Mouse (Mus musculus) ES-Bruce4 (cell line): ENCODE data around the gene Ppp1r14d. TPM values are rescaled to one million over a fixed set of nuclear protein-coding genes. Genes with fewer than 3 reads are reported as not detected.

Experiments
- H3K27ac ChIP-seq: 2 replicates; pipeline ENCODE4 v1.5.1; 2012; ENCODE audit warnings: low read length, inconsistent platforms; ENCODE audit not compliant: insufficient read depth
- H3K27me3 ChIP-seq: 2 replicates; pipeline ENCODE4 v1.6.1; 2012; ENCODE audit warnings: mild to moderate bottlenecking, low read length, inconsistent platforms; ENCODE audit not compliant: control insufficient read depth, poor library complexity, insufficient read depth, severe bottlenecking
- H3K36me3 ChIP-seq: 2 replicates; pipeline ENCODE4 v1.6.1; 2012; ENCODE audit warnings: inconsistent platforms, mild to moderate bottlenecking, low read length, moderate library complexity; ENCODE audit not compliant: control insufficient read depth, poor library complexity, insufficient read depth, severe bottlenecking
- H3K4me1 ChIP-seq: one replicate; pipeline ENCODE4 v1.8.1; 2011; ENCODE audit warnings: low read length; ENCODE audit not compliant: control insufficient read depth, insufficient read depth
- H3K4me3 ChIP-seq: 2 replicates; pipeline ENCODE4 v1.5.1; 2011; ENCODE audit warnings: low read depth, mild to moderate bottlenecking, low read length
- H3K9ac ChIP-seq: 2 replicates; pipeline ENCODE4 v1.6.1; 2012; ENCODE audit warnings: low read depth, mild to moderate bottlenecking, inconsistent platforms; ENCODE audit not compliant: poor library complexity, severe bottlenecking
- H3K9me3 ChIP-seq: replicated peaks from 2 replicates; pipeline ENCODE4 v1.6.1; 2012; ENCODE audit warnings: mild to moderate bottlenecking, low read length, inconsistent platforms; ENCODE audit not compliant: control insufficient read depth, poor library complexity, insufficient read depth, severe bottlenecking
- CTCF ChIP-seq: IDR thresholded peaks from one replicate; pipeline ENCODE4 v1.8.1; 2011; ENCODE audit warnings: low read depth, low read length
- EP300 ChIP-seq: IDR thresholded peaks from 2 replicates; pipeline ENCODE4 v1.6.1; 2011; ENCODE audit warnings: low read depth, low read length; ENCODE audit not compliant: insufficient read depth
- POLR2A ChIP-seq: IDR thresholded peaks from one replicate; pipeline ENCODE4 v1.8.1; 2011; ENCODE audit warnings: low read length; ENCODE audit not compliant: insufficient read depth
- polyA plus RNA-seq: library from polyadenylated mRNA; stranded (reverse); fragments of >200 nt; gene quantifications from 2 replicates; pipeline ENCODE4 v1.2.4, GENCODE M21; 2011; ENCODE audit warnings: low read depth; ENCODE audit not compliant: missing spikeins, insufficient read depth, insufficient read length

Gene Ppp1r14d
- polyA plus RNA-seq, 1 experiment = not detected

DNA sequence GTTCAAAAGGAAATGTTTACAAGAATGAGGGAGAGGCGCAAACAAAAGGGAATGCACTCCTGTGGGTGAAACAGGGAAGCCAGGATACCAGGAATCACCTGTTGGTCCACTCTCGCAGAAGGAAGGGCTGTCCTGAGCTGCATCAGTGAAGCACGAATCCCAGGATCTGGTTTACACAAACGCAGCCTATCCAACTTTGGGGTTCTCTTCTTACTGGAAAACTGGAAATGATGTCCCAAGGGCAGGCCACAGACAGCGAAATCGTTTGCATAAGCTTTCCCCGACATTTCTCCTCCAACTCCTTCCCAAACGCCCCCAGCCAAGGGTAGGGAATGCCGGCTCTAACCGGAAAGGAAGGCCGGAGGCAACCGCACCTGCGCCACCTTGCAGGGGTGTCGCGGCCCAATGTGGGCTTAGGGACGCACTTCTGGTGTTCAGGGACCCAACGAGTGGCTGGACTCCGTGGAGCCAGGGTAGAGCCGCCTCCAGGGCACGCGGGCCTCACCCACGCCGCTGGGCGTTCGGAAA is 7.0 kb upstream of the Ppp1r14d start:
- TF ChIP-seq EP300 (peak; percentile 80; the same call in 1 of the 2 replicates), CTCF (no peak), POLR2A (no peak)
- peak overlapping the region; percentile 90 for H3K4me3 ChIP-seq
- H3K9ac ChIP-seq = peak overlapping the region; percentile 78
- no peaks in the 10 kb centered on the region for H3K27me3 ChIP-seq
- H3K4me1 ChIP-seq = peaks cover 6% of the 10 kb centered on the region
- peak overlapping the region; percentile 44 for H3K27ac ChIP-seq
- no peaks in the 10 kb centered on the region for H3K9me3 ChIP-seq
- H3K36me3 ChIP-seq = no peaks in the 10 kb centered on the region

- Histone ChIP-seq H3K36me3 (no peaks in the 10 kb centered on the region), H3K4me3 (peak overlapping the region; percentile 90), H3K27me3 (no peaks in the 10 kb centered on the region), H3K27ac (no peak overlapping the region), H3K9ac (peak overlapping the region; percentile 25), H3K4me1 (peaks cover 2% of the 10 kb centered on the region), H3K9me3 (no peaks in the 10 kb centered on the region)
- TF ChIP-seq CTCF (no peak), POLR2A (no peak), EP300 (no peak)
These were observed 20.6 kb downstream of the Ppp1r14d start for GRCm38 (mm10) chr2:119209176-119209507.

DNA sequence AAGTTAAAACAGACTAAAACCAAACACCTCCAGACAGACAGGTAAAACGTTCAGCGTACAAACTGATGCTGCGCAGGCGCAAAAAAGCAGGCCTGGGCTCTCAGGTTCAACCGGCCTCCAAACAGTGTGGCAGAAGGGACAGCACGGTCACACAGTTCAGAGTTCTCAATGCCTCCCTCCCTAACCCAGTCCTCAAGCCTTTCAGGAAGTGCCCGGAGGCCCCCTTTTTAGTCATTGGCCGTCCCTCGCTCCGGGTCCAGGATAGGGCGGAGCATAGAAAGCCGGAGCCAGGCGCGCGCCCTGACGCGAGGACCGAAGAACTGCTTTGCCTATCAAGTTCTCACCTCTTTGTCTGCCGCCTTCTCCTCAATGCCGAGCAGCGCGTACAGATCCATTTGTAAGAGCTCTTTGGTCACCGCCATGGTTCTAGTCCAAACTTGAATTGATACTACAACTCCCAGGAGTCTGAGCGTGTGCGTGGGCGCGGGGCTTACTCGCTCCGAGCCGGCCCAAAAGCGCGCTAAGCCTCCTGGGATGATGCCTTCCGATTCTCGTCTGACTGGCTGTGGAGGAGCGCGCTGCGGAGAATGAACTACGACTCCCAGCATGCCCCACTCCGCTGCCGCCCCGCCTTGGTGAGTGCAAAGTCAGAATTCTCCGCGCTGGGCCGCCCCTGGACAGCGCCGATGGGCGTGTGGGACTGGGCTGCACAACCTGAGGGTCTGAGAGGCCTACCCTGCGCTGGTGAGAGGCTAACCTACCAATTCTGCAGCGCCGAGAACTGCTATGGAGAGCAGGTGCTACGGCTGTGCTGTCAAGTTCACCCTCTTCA is 21.1 kb downstream of the Ppp1r14d start, which contains the start of the genes Zfyve19 and Dnajc17:
Zfyve19 (plus strand) TSS at position 274 of the 832 bp plus-strand sequence.
Dnajc17 (minus strand) TSS at position 452 of the 832 bp plus-strand sequence.
- H3K27ac ChIP-seq = peak within 1 kb of the TSS; percentile 10
- TF ChIP-seq CTCF = no peak
- TF ChIP-seq POLR2A = no peak
- no peak for TF ChIP-seq EP300
- peaks cover 2% of the 10 kb centered on the region for H3K4me1 ChIP-seq
- no peaks in the 10 kb centered on the region for H3K27me3 ChIP-seq
- H3K4me3 ChIP-seq = peak within 1 kb of the TSS; percentile 90
- no peaks in the 10 kb centered on the region for H3K9me3 ChIP-seq
- no peaks in the 10 kb centered on the region for H3K36me3 ChIP-seq
- peak within 1 kb of the TSS; percentile 44 for H3K9ac ChIP-seq

- TF ChIP-seq POLR2A (no peak), EP300 (no peak), CTCF (no peak)
- Histone ChIP-seq H3K9ac (peak overlapping the region; percentile 44), H3K4me3 (peak overlapping the region; percentile 90), H3K36me3 (no peaks in the 10 kb centered on the region), H3K4me1 (peaks cover 2% of the 10 kb centered on the region), H3K9me3 (no peaks in the 10 kb centered on the region), H3K27ac (peak overlapping the region; percentile 10; the same call in 1 of the 2 replicates), H3K27me3 (no peaks in the 10 kb centered on the region)
These were observed 21.8 kb downstream of the Ppp1r14d start for GRCm38 (mm10) chr2:119207961-119208343.

DNA sequence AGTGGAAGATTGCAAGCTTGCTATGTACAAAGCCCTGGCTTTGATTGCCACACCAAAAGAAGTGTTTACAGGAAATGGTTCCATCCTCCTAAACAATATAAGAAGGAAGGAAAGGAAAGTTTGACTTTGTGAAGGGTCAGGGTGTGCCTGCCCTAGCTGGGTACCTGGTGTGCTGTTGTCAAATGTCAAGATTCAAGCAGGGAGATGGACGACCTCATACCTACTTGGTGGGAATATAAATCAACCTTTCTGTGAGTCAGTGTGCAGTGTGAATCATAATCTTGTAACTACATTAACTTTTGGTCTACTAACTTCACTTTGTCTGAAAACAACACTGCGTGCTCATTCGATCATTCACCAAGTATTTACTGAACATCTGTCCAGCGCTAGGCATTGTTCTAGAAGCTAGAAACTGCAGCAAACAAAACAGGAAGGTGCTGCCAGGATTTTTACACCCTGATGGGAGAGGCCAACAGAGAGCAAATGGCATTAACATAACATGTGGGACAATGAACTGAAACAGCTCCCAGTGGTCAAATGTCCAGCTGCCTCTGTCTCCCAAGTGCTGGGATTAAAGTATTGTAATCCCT is 25.7 kb downstream of the Ppp1r14d start:
- Histone ChIP-seq H3K9me3 (no peaks in the 10 kb centered on the region), H3K4me3 (no peak overlapping the region), H3K36me3 (no peaks in the 10 kb centered on the region), H3K27ac (no peak overlapping the region), H3K4me1 (peaks cover 2% of the 10 kb centered on the region), H3K9ac (no peak overlapping the region), H3K27me3 (no peaks in the 10 kb centered on the region)
- no peak for TF ChIP-seq EP300

- Histone ChIP-seq H3K27ac (no peak overlapping the region), H3K4me3 (no peak overlapping the region), H3K4me1 (peaks cover 2% of the 10 kb centered on the region), H3K36me3 (no peaks in the 10 kb centered on the region), H3K27me3 (no peaks in the 10 kb centered on the region), H3K9me3 (no peaks in the 10 kb centered on the region), H3K9ac (no peak overlapping the region)
- TF ChIP-seq CTCF (no peak), POLR2A (no peak)
These were observed 26.7 kb downstream of the Ppp1r14d start for GRCm38 (mm10) chr2:119202914-119203453.
